11 mouse cellular contexts compared by ENCODE assay signal in genomic region chr19:16138064-16138580, GRCm38 (mm10). TPM values are rescaled to one million over a fixed set of nuclear protein-coding genes. Genes with fewer than 3 reads are reported as not detected.
DNase-seq lines count a peak whose midpoint lies in the region; ATAC-seq and TF ChIP-seq lines count a peak whose summit lies in the region.
"Had no signal": no experiment of that assay in that cellular context is flagged by ENCODE, and none has a peak within 500 bp of the region (broad histone marks: within the 10 kb centered on the region; RNA-seq: fewer than 3 reads in every experiment).

No protein-coding gene starts in this region.

- peaks cover 25% of the 10 kb centered on the region for H3K4me1 ChIP-seq in kidney, postnatal 0 days (replicated peaks; ENCODE audit: insufficient read depth, low read length)
- H3K4me1 ChIP-seq in kidney, embryonic 16.5 days (ENCODE audit: insufficient read depth, low read length), result peaks cover 71% of the 10 kb centered on the region
- peaks cover 25% of the 10 kb centered on the region for H3K4me1 ChIP-seq in cortical plate, adult 2 months (ENCODE audit: control insufficient read depth, insufficient read depth, low read length)

- peak; percentile 28; the same call in 1 of the 2 replicates for ATAC-seq in frontal cortex, adult (ENCODE audit: low TSS enrichment)
- no peak for ATAC-seq in kidney, postnatal 0 days (replicated peaks; ENCODE audit: low FRiP score, low read depth)
- ATAC-seq in kidney, embryonic 16.5 days (ENCODE audit: low FRiP score, low TSS enrichment), result no peak

- H3K36me3 ChIP-seq in kidney, postnatal 0 days (ENCODE audit: insufficient read depth, low read length), result no peaks in the 10 kb centered on the region
- H3K36me3 ChIP-seq in kidney, embryonic 16.5 days (ENCODE audit: insufficient read depth, low read length), result 0 out of 2 replicates have a peak, but pooled peaks cover 8% of the 10 kb centered on the region

- TF ChIP-seq POLR2A in cortical plate, adult 2 months (IDR thresholded peaks at IDR 0.05; ENCODE audit: extremely low read depth, insufficient read depth, low read length), result no peak

- no peak overlapping the region for H3K4me3 ChIP-seq in kidney, postnatal 0 days (replicated peaks; ENCODE audit: low read depth, low read length)
- no peak overlapping the region for H3K4me3 ChIP-seq in kidney, embryonic 16.5 days (ENCODE audit: low read length)
- no peak overlapping the region for H3K4me3 ChIP-seq in cortical plate, adult 2 months (ENCODE audit: insufficient read depth, low read length)

- no peak overlapping the region for H3K27ac ChIP-seq in kidney, postnatal 0 days
- no peak overlapping the region for H3K27ac ChIP-seq in kidney, embryonic 16.5 days (ENCODE audit: low read length)
- 0 out of 2 replicates have a peak overlapping the region, but pooled peaks have one; percentile 28 for H3K27ac ChIP-seq in cortical plate, adult 2 months (ENCODE audit: insufficient read depth, low read length)

- H3K27me3 ChIP-seq in kidney, postnatal 0 days (ENCODE audit: insufficient read depth, low read length), result no peaks in the 10 kb centered on the region
- H3K27me3 ChIP-seq in kidney, embryonic 16.5 days (ENCODE audit: insufficient read depth, low read length), result no peaks in the 10 kb centered on the region

- no peak for DNase-seq in frontal cortex, postnatal 36 days (ENCODE audit: low spot score in 2 of 2)
- DNase-seq in kidney, postnatal 0 days (ENCODE audit: low spot score), result no peak
- peak; percentile 46 for DNase-seq in lung, postnatal 25 days (ENCODE audit: low spot score)
- no peak for DNase-seq in embryo, embryonic 11 days
- no peak for DNase-seq in layer of hippocampus, postnatal 25 days (ENCODE audit: extremely low spot score in 1 of 2, low spot score in 1 of 2)
- DNase-seq: gastrocnemius, postnatal 10 days; kidney, adult 9 months; layer of hippocampus, postnatal 36 days had no signal

- no peak for TF ChIP-seq CTCF in kidney, postnatal 0 days (IDR thresholded peaks at IDR 0.05; ENCODE audit: low read depth)
- TF ChIP-seq CTCF in cortical plate, adult 2 months (IDR thresholded peaks at IDR 0.05; ENCODE audit: extremely low read depth, insufficient read depth, low read length), result no peak

- no peak overlapping the region for H3K9ac ChIP-seq in kidney, postnatal 0 days (ENCODE audit: low read depth, low read length)
- no peak overlapping the region for H3K9ac ChIP-seq in kidney, embryonic 16.5 days (replicated peaks; ENCODE audit: low read length)

- H3K9me3 ChIP-seq in kidney, postnatal 0 days (replicated peaks; ENCODE audit: low read length), result no peaks in the 10 kb centered on the region
- no peaks in the 10 kb centered on the region for H3K9me3 ChIP-seq in kidney, embryonic 16.5 days (ENCODE audit: low read length)

- WGBS in kidney, postnatal 0 days, result 42% methylated on average over 5 of the region's 5 CpGs
- 39% methylated on average over 5 of the region's 5 CpGs for WGBS in kidney, embryonic 16.5 days

- 0 out of 2 replicates have a peak overlapping the region, but pooled peaks have one; percentile 23 for H3K4me2 ChIP-seq in kidney, postnatal 0 days (ENCODE audit: low read length)
- no peak overlapping the region for H3K4me2 ChIP-seq in kidney, embryonic 16.5 days (replicated peaks; ENCODE audit: low read depth, low read length)

RNA-seq across cellular contexts. Expression of gene Gnaq, which starts 5.5 kb away (rescaled TPM):
- 27.2 and 30.0 TPM in 2 replicates for polyA plus RNA-seq in kidney, postnatal 0 days (2015; fragmentation: Nextera tagmentation; extraction: Ambion mirVana)
- polyA plus RNA-seq in kidney, embryonic 16.5 days (2015; fragmentation: Nextera tagmentation; extraction: Ambion mirVana), result 40.0 and 41.4 TPM in 2 replicates
- 59.1 and 63.5 TPM in 2 replicates for polyA plus RNA-seq in cortical plate, adult 2 months (2012; rRNA removed)
- 100 to 1,000 TPM; 188 to 210 TPM for total RNA-seq in layer of hippocampus, postnatal 25 days (2021)
